Mouse (Mus musculus) layer of hippocampus, adult 2 months (tissue): ENCODE data around the gene Shld2. TPM values are rescaled to one million over a fixed set of nuclear protein-coding genes. Genes with fewer than 3 reads are reported as not detected.

ENCODE experiments used
- DNase-seq, 2 experiments: peaks; one replicate each; pipeline ENCODE4 v3.0.0; 2022; ENCODE audit warnings: low spot score in 2 of 2
- H3K27ac ChIP-seq: fragments of 200-600 bp; 2 replicates; pipeline ENCODE4 v1.8.1; 2022
- H3K4me3 ChIP-seq: fragments of 200-600 bp; 2 replicates; pipeline ENCODE4 v1.8.1; 2022; ENCODE audit warnings: mild to moderate bottlenecking
- CTCF ChIP-seq: fragments of 200-600 bp; conservative IDR thresholded peaks from 2 replicates; pipeline ENCODE4 v1.8.1; 2022; ENCODE audit warnings: antibody characterized with exemption, mild to moderate bottlenecking, moderate library complexity
- total RNA-seq, 2 experiments: library from RNA; stranded (reverse); gene quantifications; 2 replicates each; pipeline ENCODE4 v1.2.3; 2021

Gene Shld2
- total RNA-seq, 2 experiments from 2014 or later = 13.0 to 15.5 TPM

GRCm38 (mm10) chr14:34219786-34220198, 90.5 kb downstream of the Shld2 start:
- no peak for DNase-seq
- Histone ChIP-seq H3K4me3 (no peak overlapping the region), H3K27ac (no peak overlapping the region)
- no peak for TF ChIP-seq CTCF

DNA sequence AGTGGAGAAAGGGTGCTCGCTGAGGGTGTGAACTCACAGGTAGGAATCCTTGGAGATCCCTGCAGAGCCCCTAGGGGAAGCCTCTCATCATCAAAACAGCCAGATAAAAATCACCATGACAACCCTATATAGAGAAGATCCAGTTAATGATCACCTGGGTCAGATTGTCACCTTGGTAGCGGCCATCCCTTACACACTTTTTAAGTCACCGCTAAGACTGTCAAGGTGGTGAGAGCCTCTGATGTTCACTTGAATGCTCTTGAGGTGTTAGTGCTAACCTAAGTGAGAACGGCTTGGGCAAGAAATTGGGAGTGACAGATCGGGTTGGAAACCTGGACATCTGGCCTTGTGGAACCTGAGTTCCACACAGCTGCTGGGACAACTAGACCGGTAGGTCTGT, 91.0 kb downstream of the Shld2 start, which contains the start of gene Syt15:
Syt15 (plus strand) TSS at position 301 of the 400 bp plus-strand sequence.
- DNase-seq = no peak
- TF ChIP-seq CTCF = no peak
- Histone ChIP-seq H3K4me3 (no peak within 1 kb of the TSS), H3K27ac (no peak within 1 kb of the TSS)

DNA sequence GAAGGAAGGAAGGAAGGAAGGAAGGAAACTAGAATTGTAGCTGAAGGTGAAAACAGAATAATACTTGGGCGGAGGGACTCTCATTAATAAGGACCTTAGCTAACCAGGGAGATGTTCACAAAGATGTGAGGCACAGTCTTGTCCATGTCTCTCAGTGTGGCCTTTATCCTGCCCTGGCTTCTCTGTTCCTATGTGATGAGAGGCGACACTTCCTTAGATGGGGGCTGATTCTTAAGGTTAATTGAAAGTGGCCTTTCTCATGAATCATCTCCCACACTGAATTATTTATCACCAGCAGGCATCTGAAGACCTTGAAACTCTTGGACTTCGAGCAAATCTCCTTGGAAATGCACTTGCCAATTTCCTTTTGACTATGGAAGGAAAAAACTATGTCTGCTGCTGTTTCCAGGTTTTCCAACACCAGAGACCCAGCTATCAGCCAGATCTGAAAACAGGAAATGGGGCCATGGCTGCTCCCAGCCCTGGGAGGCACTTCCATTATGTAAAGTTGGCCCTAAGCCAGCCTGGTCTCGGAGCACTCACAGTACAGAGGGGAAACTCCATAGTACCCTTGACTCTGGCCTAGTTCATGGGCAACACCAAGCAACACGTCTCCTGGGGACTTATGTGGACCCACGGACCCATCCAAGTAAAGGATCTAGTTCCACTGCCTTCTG, 94.7 kb downstream of the Shld2 start:
- Histone ChIP-seq H3K27ac (no peak overlapping the region), H3K4me3 (no peak overlapping the region)
- DNase-seq = no peak
- no peak for TF ChIP-seq CTCF

GRCm38 (mm10) chr14:34209942-34210341, 100.4 kb downstream of the Shld2 start:
- Histone ChIP-seq H3K27ac (no peak overlapping the region), H3K4me3 (no peak overlapping the region)
- DNase-seq = no peak
- no peak for TF ChIP-seq CTCF

DNA sequence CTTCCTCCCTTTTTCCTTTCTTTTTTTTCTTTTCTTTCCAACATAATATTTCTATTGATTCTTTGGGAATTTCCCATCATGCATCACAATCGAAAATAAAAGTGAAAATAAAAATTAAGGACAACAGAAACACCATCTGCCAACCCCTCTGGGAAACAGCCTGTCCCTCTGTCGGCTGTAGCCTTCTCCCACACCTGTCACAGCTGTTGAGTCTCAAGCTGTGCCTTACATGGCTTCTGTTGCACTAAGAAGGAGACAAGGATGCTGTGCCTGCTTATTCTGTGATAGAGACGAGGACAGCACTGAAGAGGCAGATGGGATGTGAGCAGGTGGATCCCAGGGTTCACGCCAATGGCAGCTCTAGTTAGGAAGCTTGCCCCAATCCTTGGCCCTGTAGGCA, 101.2 kb downstream of the Shld2 start:
- Histone ChIP-seq H3K4me3 (no peak overlapping the region), H3K27ac (no peak overlapping the region)
- TF ChIP-seq CTCF = no peak
- DNase-seq = no peak

DNA sequence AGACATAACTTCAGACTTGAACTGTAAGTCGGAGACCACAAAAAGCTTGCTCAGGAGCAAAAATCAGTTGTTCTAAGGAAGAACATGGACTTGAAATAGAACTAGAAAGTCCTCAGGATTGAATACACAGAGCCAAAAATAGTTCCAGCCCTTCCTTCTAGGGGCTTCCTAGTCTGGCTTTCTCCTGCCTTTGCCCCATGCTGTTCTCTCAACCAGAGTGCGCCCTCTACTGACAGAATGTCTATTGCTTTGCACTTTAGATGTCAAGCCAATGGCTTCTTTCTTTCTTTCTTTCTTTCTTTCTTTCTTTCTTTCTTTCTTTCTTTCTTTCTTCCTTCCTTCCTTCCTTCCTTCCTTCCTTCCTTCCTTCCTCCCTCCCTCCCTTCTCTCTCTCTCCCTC, 101.6 kb downstream of the Shld2 start:
- peak; percentile 32 to 62 for DNase-seq
- TF ChIP-seq CTCF = peak; percentile 78
- no peak overlapping the region for H3K4me3 ChIP-seq
- no peak overlapping the region for H3K27ac ChIP-seq

GRCm38 (mm10) chr14:34207996-34208395, 102.3 kb downstream of the Shld2 start:
- Histone ChIP-seq H3K27ac (no peak overlapping the region), H3K4me3 (no peak overlapping the region)
- TF ChIP-seq CTCF = no peak
- DNase-seq = no peak

- no peak for DNase-seq
- no peak for TF ChIP-seq CTCF
- H3K27ac ChIP-seq = 0 out of 2 replicates have a peak within 1 kb of the TSS, but pooled peaks have one; percentile 23
- peak within 1 kb of the TSS; percentile 73 for H3K4me3 ChIP-seq
These were observed 108.9 kb downstream of the Shld2 start, which contains the start of gene Gprin2 for GRCm38 (mm10) chr14:34201231-34202035. Gene Gprin2 (minus strand): TSS chr14:34201653.

DNA sequence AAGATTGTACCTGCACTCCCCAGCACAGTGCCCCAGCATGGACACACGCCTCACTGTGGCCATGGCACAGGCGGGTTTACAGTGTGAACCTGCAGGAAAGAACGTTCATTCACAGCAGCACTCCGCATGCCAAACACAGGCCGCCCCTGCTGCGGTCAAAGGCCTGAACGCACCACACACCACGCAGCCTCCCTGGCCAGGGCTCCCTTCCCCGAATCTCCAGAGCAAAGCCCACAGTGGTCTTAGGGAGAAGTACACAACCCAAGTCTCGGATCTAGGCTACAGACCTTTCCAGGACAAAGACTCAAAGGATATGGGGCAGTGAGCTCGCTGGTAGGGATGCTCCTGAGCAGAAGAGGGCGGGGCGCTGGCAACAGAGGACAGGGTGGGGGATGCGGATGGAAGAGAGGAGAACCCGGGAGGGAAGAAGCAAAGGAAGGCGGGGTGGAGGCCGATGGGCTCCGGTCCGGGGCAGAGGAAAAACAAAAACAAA, 109.5 kb downstream of the Shld2 start:
- TF ChIP-seq CTCF = no peak
- Histone ChIP-seq H3K27ac (no peak overlapping the region), H3K4me3 (peak overlapping the region; percentile 73)
- no peak for DNase-seq

DNA sequence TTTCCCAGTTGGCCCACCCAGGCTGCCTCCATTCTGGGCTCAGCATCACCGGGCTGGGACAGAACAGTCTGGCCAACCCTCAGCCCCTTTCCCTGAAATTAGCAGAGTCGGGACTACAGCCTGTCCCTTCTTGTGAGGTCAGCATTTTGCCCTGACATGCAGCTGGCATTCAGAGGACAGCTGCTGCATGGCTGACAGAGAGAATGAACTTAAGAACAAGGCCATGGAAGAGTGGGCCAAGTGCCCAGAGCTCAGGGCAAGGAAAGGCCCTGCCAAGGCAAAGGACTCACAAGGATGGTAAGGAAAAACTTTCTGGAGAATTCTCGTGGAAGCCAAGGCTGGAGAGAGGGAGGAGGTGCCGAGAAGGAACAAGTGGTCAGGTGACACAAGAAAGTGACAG, 113.6 kb downstream of the Shld2 start:
- Histone ChIP-seq H3K4me3 (no peak overlapping the region), H3K27ac (no peak overlapping the region)
- no peak for DNase-seq
- TF ChIP-seq CTCF = no peak

DNA sequence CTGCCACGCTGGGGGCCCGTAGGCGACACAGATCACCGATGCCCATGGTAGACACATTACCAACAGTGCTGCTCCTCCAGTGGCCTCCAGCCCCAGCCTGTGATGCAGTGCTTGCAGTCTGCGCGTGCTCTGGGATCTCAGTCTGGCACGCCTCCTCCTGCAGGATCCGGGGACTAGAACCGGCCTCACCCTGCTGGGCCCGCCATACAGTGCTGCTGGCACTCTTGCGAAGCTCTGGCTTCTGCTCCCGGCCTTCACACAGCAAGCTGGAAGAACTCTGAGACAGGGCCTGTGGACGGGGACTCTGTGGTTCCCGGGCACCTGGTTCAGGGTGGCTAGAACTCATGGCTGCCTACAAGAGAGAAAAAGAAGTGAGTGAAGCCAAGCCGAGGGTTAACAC, 114.8 kb downstream of the Shld2 start:
- Histone ChIP-seq H3K27ac (no peak overlapping the region), H3K4me3 (no peak overlapping the region)
- DNase-seq = no peak
- no peak for TF ChIP-seq CTCF

- H3K27ac ChIP-seq = no peak overlapping the region
- DNase-seq = no peak
- no peak overlapping the region for H3K4me3 ChIP-seq
- TF ChIP-seq CTCF = no peak
These were observed 116.4 kb downstream of the Shld2 start for GRCm38 (mm10) chr14:34193879-34194278.

- no peak for DNase-seq
- H3K27ac ChIP-seq = no peak overlapping the region
- no peak overlapping the region for H3K4me3 ChIP-seq
- no peak for TF ChIP-seq CTCF
These were observed 119.9 kb downstream of the Shld2 start for GRCm38 (mm10) chr14:34190361-34190760.
